Mouse (Mus musculus) limb, embryonic 13.5 days (tissue): ENCODE results near the gene Slamf9. TPM values are rescaled to one million over a fixed set of nuclear protein-coding genes. Genes with fewer than 3 reads are reported as not detected.

Source experiments
- ATAC-seq: fragments of 200-750 bp; cut with Nextera tagmentation; 2 replicates; pipeline ENCODE4 v1.8.0; 2017; ENCODE audit warnings: low read depth, moderate number of reproducible peaks, moderate TSS enrichment; ENCODE audit not compliant: low FRiP score
- H3K27ac ChIP-seq: fragments of 300-500 bp; sonication (generic); 2 replicates; pipeline ENCODE4 v1.5.1; 2015; ENCODE audit warnings: inconsistent platforms, mild to moderate bottlenecking, moderate library complexity
- H3K27me3 ChIP-seq: fragments of 300-500 bp; sonication (generic); 2 replicates; pipeline ENCODE4 v1.6.1; 2015; ENCODE audit warnings: mild to moderate bottlenecking, inconsistent platforms
- H3K36me3 ChIP-seq: fragments of 300-500 bp; sonication (generic); 2 replicates; pipeline ENCODE4 v1.6.1; 2015; ENCODE audit warnings: inconsistent platforms, mild to moderate bottlenecking, moderate library complexity
- H3K4me1 ChIP-seq: fragments of 300-500 bp; sonication (generic); 2 replicates; pipeline ENCODE4 v1.6.1; 2015; ENCODE audit warnings: inconsistent platforms
- H3K4me2 ChIP-seq: fragments of 300-500 bp; sonication (generic); replicated peaks from 2 replicates; pipeline ENCODE4 v1.6.1; 2015; ENCODE audit warnings: inconsistent platforms, mild to moderate bottlenecking, moderate library complexity
- H3K4me3 ChIP-seq: fragments of 300-500 bp; sonication (generic); 2 replicates; pipeline ENCODE4 v1.5.1; 2015; ENCODE audit warnings: moderate library complexity, mild to moderate bottlenecking, inconsistent platforms
- H3K9ac ChIP-seq: fragments of 300-500 bp; sonication (generic); 2 replicates; pipeline ENCODE4 v1.6.1; 2015; ENCODE audit warnings: mild to moderate bottlenecking, inconsistent platforms
- H3K9me3 ChIP-seq: fragments of 300-500 bp; sonication (generic); 2 replicates; pipeline ENCODE4 v1.6.1; 2016; ENCODE audit warnings: inconsistent platforms
- WGBS: fragments of 180-500 bp; shearing (Covaris S2); methylation state at CpG from one replicate; pipeline ENCODE4 v1.1.7; 2015; 5-methylcytosine and 5-hydroxymethylcytosine counted together
- polyA plus RNA-seq: library from polyadenylated mRNA; unstranded; fragments of >200 nt; fragmentation: Nextera tagmentation; extraction: Ambion mirVana; gene quantifications from 2 replicates; pipeline ENCODE4 v1.2.1, GENCODE M21; 2015

The Slamf9 gene
- polyA plus RNA-seq, 1 experiment from 2014 or later, result 0.25 TPM

GRCm38 (mm10) chr1:172499765-172500441, 24.7 kb downstream of the Slamf9 start, which contains the start of gene Tagln2:
TSS of gene Tagln2 (plus strand) at chr1:172500047.
- H3K4me2 ChIP-seq, result peak within 1 kb of the TSS; percentile 84
- peaks cover 53% of the 10 kb centered on the region for H3K4me1 ChIP-seq
- H3K9me3 ChIP-seq, result no peaks in the 10 kb centered on the region
- H3K4me3 ChIP-seq, result peak within 1 kb of the TSS; percentile 62
- peaks cover 37% of the 10 kb centered on the region for H3K36me3 ChIP-seq
- peak; percentile 38 for ATAC-seq
- peak within 1 kb of the TSS; percentile 69 for H3K27ac ChIP-seq
- WGBS, result 2% methylated on average over 30 of the region's 30 CpGs
- H3K27me3 ChIP-seq, result peaks cover 17% of the 10 kb centered on the region; the same call in 1 of the 2 replicates
- H3K9ac ChIP-seq, result peak within 1 kb of the TSS; percentile 71

- ATAC-seq, result peak; percentile 5; the same call in 1 of the 2 replicates
- H3K27me3 ChIP-seq, result peaks cover 17% of the 10 kb centered on the region; the same call in 1 of the 2 replicates
- H3K4me1 ChIP-seq, result peaks cover 56% of the 10 kb centered on the region
- 2% methylated on average over 56 of the region's 56 CpGs for WGBS
- H3K27ac ChIP-seq, result peak overlapping the region; percentile 69
- H3K4me3 ChIP-seq, result peak overlapping the region; percentile 62
- H3K9me3 ChIP-seq, result no peaks in the 10 kb centered on the region
- peak overlapping the region; percentile 71 for H3K9ac ChIP-seq
- H3K4me2 ChIP-seq, result peak overlapping the region; percentile 84
- H3K36me3 ChIP-seq, result peaks cover 37% of the 10 kb centered on the region
These were observed 25.6 kb downstream of the Slamf9 start for GRCm38 (mm10) chr1:172500451-172501370.

GRCm38 (mm10) chr1:172501371-172502144, 26.4 kb downstream of the Slamf9 start:
- WGBS, result 47% methylated on average over 13 of the region's 13 CpGs
- Histone ChIP-seq H3K27ac (peak overlapping the region; percentile 28; the same call in 1 of the 2 replicates), H3K36me3 (peaks cover 32% of the 10 kb centered on the region), H3K4me3 (peak overlapping the region; percentile 62), H3K27me3 (peaks cover 17% of the 10 kb centered on the region; the same call in 1 of the 2 replicates), H3K9me3 (no peaks in the 10 kb centered on the region), H3K9ac (peak overlapping the region; percentile 71), H3K4me2 (peak overlapping the region; percentile 84), H3K4me1 (peaks cover 56% of the 10 kb centered on the region)
- ATAC-seq, result no peak

- no peaks in the 10 kb centered on the region for H3K9me3 ChIP-seq
- H3K4me2 ChIP-seq, result peak overlapping the region; percentile 84
- H3K36me3 ChIP-seq, result peaks cover 23% of the 10 kb centered on the region
- H3K27me3 ChIP-seq, result peaks cover 17% of the 10 kb centered on the region; the same call in 1 of the 2 replicates
- H3K4me3 ChIP-seq, result peak overlapping the region; percentile 62
- 46% methylated on average over 12 of the region's 13 CpGs for whole genome bisulfite sequencing
- peak overlapping the region; percentile 39 for H3K27ac ChIP-seq
- ATAC-seq, result no peak
- peaks cover 62% of the 10 kb centered on the region for H3K4me1 ChIP-seq
- H3K9ac ChIP-seq, result no peak overlapping the region
These were observed 27.3 kb downstream of the Slamf9 start for GRCm38 (mm10) chr1:172502145-172503110.

GRCm38 (mm10) chr1:172503111-172503997, 28.2 kb downstream of the Slamf9 start:
- peak overlapping the region; percentile 84 for H3K4me2 ChIP-seq
- 33% methylated on average over 14 of the region's 14 CpGs for WGBS
- H3K4me3 ChIP-seq, result peak overlapping the region; percentile 19
- peaks cover 17% of the 10 kb centered on the region; the same call in 1 of the 2 replicates for H3K27me3 ChIP-seq
- peaks cover 17% of the 10 kb centered on the region for H3K36me3 ChIP-seq
- no peak overlapping the region for H3K9ac ChIP-seq
- peaks cover 62% of the 10 kb centered on the region for H3K4me1 ChIP-seq
- peak overlapping the region; percentile 39 for H3K27ac ChIP-seq
- ATAC-seq, result peak; percentile 22
- no peaks in the 10 kb centered on the region for H3K9me3 ChIP-seq

- Histone ChIP-seq H3K9me3 (no peaks in the 10 kb centered on the region), H3K9ac (no peak overlapping the region), H3K27ac (peak overlapping the region; percentile 22; the same call in 1 of the 2 replicates), H3K36me3 (peaks cover 16% of the 10 kb centered on the region), H3K4me1 (peaks cover 58% of the 10 kb centered on the region), H3K4me2 (0 out of 2 replicates have a peak overlapping the region, but pooled peaks have one; percentile 0), H3K27me3 (0 out of 2 replicates have a peak, but pooled peaks cover 12% of the 10 kb centered on the region), H3K4me3 (no peak overlapping the region)
- ATAC-seq, result no peak
- WGBS, result 70% methylated on average over 8 of the region's 8 CpGs
These were observed 29.6 kb downstream of the Slamf9 start for GRCm38 (mm10) chr1:172504756-172505155.

GRCm38 (mm10) chr1:172507001-172507400, 31.8 kb downstream of the Slamf9 start:
- Histone ChIP-seq H3K4me3 (no peak overlapping the region), H3K4me1 (peaks cover 35% of the 10 kb centered on the region), H3K36me3 (peaks cover 16% of the 10 kb centered on the region), H3K27me3 (no peaks in the 10 kb centered on the region), H3K27ac (no peak overlapping the region), H3K4me2 (no peak overlapping the region), H3K9ac (no peak overlapping the region), H3K9me3 (no peaks in the 10 kb centered on the region)
- 44% methylated on average over 5 of the region's 5 CpGs for WGBS
- no peak for ATAC-seq

- WGBS, result 89% methylated on average over 3 of the region's 3 CpGs
- H3K27ac ChIP-seq, result no peak overlapping the region
These were observed 32.5 kb downstream of the Slamf9 start for GRCm38 (mm10) chr1:172507701-172508100.

GRCm38 (mm10) chr1:172508172-172508571, 33.0 kb downstream of the Slamf9 start:
- Histone ChIP-seq H3K9me3 (no peaks in the 10 kb centered on the region), H3K4me1 (peaks cover 32% of the 10 kb centered on the region), H3K36me3 (peaks cover 16% of the 10 kb centered on the region), H3K9ac (no peak overlapping the region), H3K27me3 (no peaks in the 10 kb centered on the region), H3K27ac (no peak overlapping the region), H3K4me2 (no peak overlapping the region), H3K4me3 (no peak overlapping the region)
- WGBS, result 72% methylated on average over 2 of the region's 2 CpGs
- ATAC-seq, result no peak

More at GRCm38 (mm10) chr1:172507701-172508100, 32.5 kb downstream of the Slamf9 start:
- Histone ChIP-seq H3K9ac (no peak overlapping the region), H3K36me3 (peaks cover 16% of the 10 kb centered on the region), H3K4me1 (peaks cover 32% of the 10 kb centered on the region), H3K27me3 (no peaks in the 10 kb centered on the region), H3K9me3 (no peaks in the 10 kb centered on the region), H3K4me3 (no peak overlapping the region), H3K4me2 (no peak overlapping the region)
- ATAC-seq, result no peak

GRCm38 (mm10) chr1:172509235-172509634, 34.1 kb downstream of the Slamf9 start:
- no peak overlapping the region for H3K9ac ChIP-seq
- H3K4me2 ChIP-seq, result no peak overlapping the region
- no peaks in the 10 kb centered on the region for H3K27me3 ChIP-seq
- no peak for ATAC-seq
- peaks cover 16% of the 10 kb centered on the region for H3K36me3 ChIP-seq
- H3K4me1 ChIP-seq, result peaks cover 33% of the 10 kb centered on the region
- no peaks in the 10 kb centered on the region for H3K9me3 ChIP-seq
- no peak overlapping the region for H3K27ac ChIP-seq
- H3K4me3 ChIP-seq, result no peak overlapping the region
- 78% methylated on average over 5 of the region's 5 CpGs for WGBS
